Mouse (Mus musculus) kidney, adult 2 months (tissue): Measurements from ENCODE around the gene Mindy4b-ps. TPM values are rescaled to one million over a fixed set of nuclear protein-coding genes. Genes with fewer than 3 reads are reported as not detected.
"Not testable (repeated sequence)": the region's sequence is repeated elsewhere in the genome, so short reads cannot be mapped to it uniquely, and the experiment has no call there.

Source experiments
- DNase-seq: peaks from one replicate; pipeline ENCODE4 v3.0.0; 2021
- H3K27ac ChIP-seq: fragments of 200-500 bp; 2 replicates; pipeline ENCODE4 v1.5.1; 2012; ENCODE audit warnings: low read depth, low read length, control low read depth, inconsistent platforms; ENCODE audit not compliant: insufficient read depth
- H3K27me3 ChIP-seq: fragments of 200-500 bp; replicated peaks from 2 replicates; pipeline ENCODE4 v1.6.1; 2012; ENCODE audit warnings: mild to moderate bottlenecking, moderate library complexity, low read length, inconsistent platforms; ENCODE audit not compliant: control insufficient read depth, insufficient read depth
- H3K36me3 ChIP-seq: fragments of 200-500 bp; 2 replicates; pipeline ENCODE4 v1.6.1; 2012; ENCODE audit warnings: mild to moderate bottlenecking, moderate library complexity, low read length, inconsistent platforms; ENCODE audit not compliant: control insufficient read depth, insufficient read depth
- H3K4me1 ChIP-seq: fragments of 200-500 bp; 2 replicates; pipeline ENCODE4 v1.6.1; 2011; ENCODE audit warnings: low read length; ENCODE audit not compliant: control insufficient read depth, insufficient read depth
- H3K4me3 ChIP-seq: fragments of 200-500 bp; 2 replicates; pipeline ENCODE4 v1.5.1; 2011; ENCODE audit warnings: mild to moderate bottlenecking, low read depth, low read length, control low read depth; ENCODE audit not compliant: insufficient read depth
- CTCF ChIP-seq: fragments of 200-500 bp; conservative IDR thresholded peaks from 2 replicates; pipeline ENCODE4 v1.5.1; 2011; ENCODE audit warnings: low read depth, mild to moderate bottlenecking, control low read depth, low read length, moderate library complexity, mixed read lengths; ENCODE audit not compliant: insufficient read depth, insufficient read length
- POLR2A ChIP-seq: fragments of 200-500 bp; IDR thresholded peaks from one replicate; pipeline ENCODE4 v1.6.1; 2011; ENCODE audit warnings: low read depth, low read length, control low read depth
- WGBS: fragments of 180-500 bp; shearing (Covaris S2); methylation state at CpG from one replicate; pipeline ENCODE4 v1.1.7; 2018; 5-methylcytosine and 5-hydroxymethylcytosine counted together
- polyA plus RNA-seq: library from polyadenylated mRNA; depleted of rRNA; stranded (reverse); fragments of >200 nt; gene quantifications from 2 replicates; pipeline ENCODE4 v1.2.3, GENCODE M21; 2012; rRNA removed

Mindy4b-ps gene
- not detected in 2 replicates for polyA plus RNA-seq

- no peaks in the 10 kb centered on the region for H3K4me1 ChIP-seq
Observed at GRCm38 (mm10) chr3:58822211-58822610, at the start of gene Mindy4b-ps. Gene Mindy4b-ps, minus strand, starts transcription at chr3:58822311.

GRCm38 (mm10) chr3:58871882-58872281 lies 49.8 kb upstream of the Mindy4b-ps start:
- not testable (repeated sequence) for H3K36me3 ChIP-seq, H3K27ac ChIP-seq, H3K4me3 ChIP-seq, H3K4me1 ChIP-seq, H3K27me3 ChIP-seq, DNase-seq
- 76% methylated on average over 2 of the region's 2 CpGs for WGBS

More at GRCm38 (mm10) chr3:58822211-58822610, at the start of gene Mindy4b-ps:
- no peak within 1 kb of the TSS for H3K4me3 ChIP-seq
- WGBS, result 72% methylated on average over 4 of the region's 4 CpGs
- no peak within 1 kb of the TSS for H3K27ac ChIP-seq
- H3K36me3 ChIP-seq, result no peaks in the 10 kb centered on the region
- no peaks in the 10 kb centered on the region for H3K27me3 ChIP-seq
- DNase-seq, result no peak
- no peak for TF ChIP-seq CTCF
- no peak for TF ChIP-seq POLR2A

GRCm38 (mm10) chr3:58865690-58866089 lies 43.6 kb upstream of the Mindy4b-ps start:
- TF ChIP-seq POLR2A, result no peak
- TF ChIP-seq CTCF, result no peak
- 39% methylated on average over 7 of the region's 7 CpGs for WGBS
- Histone ChIP-seq H3K36me3 (no peaks in the 10 kb centered on the region), H3K4me3 (no peak overlapping the region), H3K4me1 (no peaks in the 10 kb centered on the region), H3K27me3 (no peaks in the 10 kb centered on the region), H3K27ac (no peak overlapping the region)
- no peak for DNase-seq

GRCm38 (mm10) chr3:58862976-58863375 lies 40.9 kb upstream of the Mindy4b-ps start:
- Histone ChIP-seq H3K27ac (no peak overlapping the region), H3K4me3 (no peak overlapping the region), H3K4me1 (no peaks in the 10 kb centered on the region), H3K27me3 (no peaks in the 10 kb centered on the region), H3K36me3 (no peaks in the 10 kb centered on the region)
- peak; percentile 2 for DNase-seq
- WGBS, result 25% methylated on average over 2 of the region's 2 CpGs
- no peak for TF ChIP-seq CTCF
- no peak for TF ChIP-seq POLR2A

- DNase-seq, result no peak
- no peak overlapping the region for H3K4me3 ChIP-seq
- WGBS, result 35% methylated on average over 1 of the region's 1 CpGs
- no peaks in the 10 kb centered on the region for H3K27me3 ChIP-seq
- H3K4me1 ChIP-seq, result no peaks in the 10 kb centered on the region
- peak; percentile 42; the same call in 1 of the 2 replicates for TF ChIP-seq CTCF
- TF ChIP-seq POLR2A, result no peak
- H3K36me3 ChIP-seq, result no peaks in the 10 kb centered on the region
- H3K27ac ChIP-seq, result no peak overlapping the region
Observed at GRCm38 (mm10) chr3:58843415-58843814, 21.3 kb upstream of the Mindy4b-ps start.

GRCm38 (mm10) chr3:58833442-58834160 lies 11.5 kb upstream of the Mindy4b-ps start:
- no peak for TF ChIP-seq POLR2A
- TF ChIP-seq CTCF, result no peak
- H3K27me3 ChIP-seq, result no peaks in the 10 kb centered on the region
- H3K36me3 ChIP-seq, result no peaks in the 10 kb centered on the region
- WGBS, result 82% methylated on average over 5 of the region's 5 CpGs
- no peak for DNase-seq
- no peak overlapping the region for H3K27ac ChIP-seq
- H3K4me3 ChIP-seq, result no peak overlapping the region
- H3K4me1 ChIP-seq, result no peaks in the 10 kb centered on the region

- Histone ChIP-seq H3K36me3 (no peaks in the 10 kb centered on the region), H3K4me3 (no peak overlapping the region), H3K27me3 (no peaks in the 10 kb centered on the region), H3K4me1 (no peaks in the 10 kb centered on the region), H3K27ac (no peak overlapping the region)
- DNase-seq, result no peak
- 88% methylated on average over 2 of the region's 2 CpGs for WGBS
- no peak for TF ChIP-seq POLR2A
Observed at GRCm38 (mm10) chr3:58832888-58833287, 10.8 kb upstream of the Mindy4b-ps start.
